ENCODE assay signal across 18 mouse cellular contexts in the genomic region with DNA sequence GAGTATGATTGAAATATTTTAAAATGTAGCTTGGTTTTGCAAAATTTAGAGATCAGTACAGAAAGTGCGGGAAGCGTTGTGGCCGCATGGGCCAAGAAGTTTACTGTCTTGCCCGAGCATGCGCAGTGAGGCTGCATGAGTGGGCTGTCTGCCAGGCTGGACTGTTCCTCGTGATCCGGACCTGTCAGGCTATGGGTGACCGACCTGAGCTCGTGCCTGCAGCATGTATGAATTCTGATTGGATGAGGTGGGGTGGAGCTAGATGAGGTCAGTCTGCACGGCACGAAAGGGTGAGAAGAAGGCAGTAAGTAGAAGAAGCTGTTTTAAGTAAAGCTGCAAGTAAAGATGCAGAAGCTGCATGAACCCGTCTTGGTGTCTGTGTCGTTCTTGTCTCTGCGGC. TPM values are rescaled to one million over a fixed set of nuclear protein-coding genes. Genes with fewer than 3 reads are reported as not detected.
DNase-seq lines count a peak whose midpoint lies in the region; ATAC-seq and TF ChIP-seq lines count a peak whose summit lies in the region.
"Had no signal": no experiment of that assay in that cellular context is flagged by ENCODE, and none has a peak within 500 bp of the region (broad histone marks: within the 10 kb centered on the region; RNA-seq: fewer than 3 reads in every experiment).

No protein-coding gene starts in this region.

- no peak overlapping the region for H3K9ac ChIP-seq in hindbrain, embryonic 14.5 days
- H3K9ac ChIP-seq in forebrain, embryonic 12.5 days = no peak overlapping the region
- H3K9ac ChIP-seq: embryonic facial prominence, embryonic 13.5 days; hindbrain, embryonic 15.5 days; liver, embryonic 15.5 days had no signal

- intact Hi-C loops in gastrocnemius, adult 2 months (cut with DNase I) = no loop called here
- intact Hi-C loops in gastrocnemius, postnatal 36 days (cut with DNase I) = no loop called here
- intact Hi-C loops in left cerebral cortex, postnatal 4 days (cut with DNase I) = no loop called here
- intact Hi-C loops in left cerebral cortex, adult 2 months (cut with DNase I) = no loop called here

- H3K27me3 ChIP-seq in hindbrain, embryonic 14.5 days (ENCODE audit: control insufficient read depth, insufficient read depth, low read length) = no peaks in the 10 kb centered on the region
- H3K27me3 ChIP-seq in forebrain, embryonic 12.5 days = no peaks in the 10 kb centered on the region
- H3K27me3 ChIP-seq: embryonic facial prominence, embryonic 13.5 days; hindbrain, embryonic 15.5 days; liver, embryonic 15.5 days had no signal

- H3K36me3 ChIP-seq in hindbrain, embryonic 14.5 days (replicated peaks; ENCODE audit: control insufficient read depth, insufficient read depth) = no peaks in the 10 kb centered on the region
- no peaks in the 10 kb centered on the region for H3K36me3 ChIP-seq in forebrain, embryonic 12.5 days (replicated peaks)
- H3K36me3 ChIP-seq: embryonic facial prominence, embryonic 13.5 days; hindbrain, embryonic 15.5 days; liver, embryonic 15.5 days had no signal

- H3K4me2 ChIP-seq in hindbrain, embryonic 14.5 days (replicated peaks) = no peak overlapping the region
- H3K4me2 ChIP-seq in forebrain, embryonic 12.5 days = no peak overlapping the region
- H3K4me2 ChIP-seq: embryonic facial prominence, embryonic 13.5 days; hindbrain, embryonic 15.5 days; liver, embryonic 15.5 days; midbrain, embryonic 11.5 days had no signal

- DNase-seq in gastrocnemius, adult 2 months = peak; percentile 62
- DNase-seq in gastrocnemius, postnatal 36 days = no peak
- DNase-seq in left cerebral cortex, postnatal 4 days = peak; percentile 6
- DNase-seq in left cerebral cortex, adult 2 months (ENCODE audit: extremely low spot score in 1 of 2, low spot score in 2 of 2) = no peak
- peak; percentile 74 for DNase-seq in heart, postnatal 4 days
- no peak for DNase-seq in hindbrain, embryonic 14.5 days (ENCODE audit: low spot score)
- DNase-seq: adrenal gland, postnatal 36 days; layer of hippocampus, postnatal 36 days; lung, postnatal 14 days; right cerebral cortex, postnatal 14 days had no signal

- no peak for ATAC-seq in monocyte, adult 5-6 weeks (replicated peaks; ENCODE audit: insufficient number of reproducible peaks, low FRiP score, low TSS enrichment, poor library complexity, severe bottlenecking)
- no peak for ATAC-seq in hindbrain, embryonic 14.5 days (ENCODE audit: low FRiP score)
- ATAC-seq in forebrain, embryonic 12.5 days (ENCODE audit: low FRiP score) = no peak

- no peaks in the 10 kb centered on the region for H3K4me1 ChIP-seq in hindbrain, embryonic 14.5 days (replicated peaks; ENCODE audit: control insufficient read depth, insufficient read depth, low read length)
- H3K4me1 ChIP-seq in forebrain, embryonic 12.5 days = no peaks in the 10 kb centered on the region
- H3K4me1 ChIP-seq: embryonic facial prominence, embryonic 13.5 days; hindbrain, embryonic 15.5 days; liver, embryonic 15.5 days had no signal

- 0 out of 2 replicates have a peak, but pooled peaks cover 12% of the 10 kb centered on the region for H3K9me3 ChIP-seq in hindbrain, embryonic 14.5 days (ENCODE audit: control insufficient read depth, low read length)
- no peaks in the 10 kb centered on the region for H3K9me3 ChIP-seq in forebrain, embryonic 12.5 days
- H3K9me3 ChIP-seq: embryonic facial prominence, embryonic 13.5 days; hindbrain, embryonic 15.5 days; liver, embryonic 15.5 days had no signal

- TF ChIP-seq CTCF in gastrocnemius, adult 2 months (IDR thresholded peaks at IDR 0.05) = no peak
- no peak for TF ChIP-seq CTCF in left cerebral cortex, adult 2 months (IDR thresholded peaks at IDR 0.05)

- no peak overlapping the region; the same call in 1 of the 2 replicates for H3K4me3 ChIP-seq in gastrocnemius, adult 2 months
- no peak overlapping the region for H3K4me3 ChIP-seq in left cerebral cortex, adult 2 months
- H3K4me3 ChIP-seq in hindbrain, embryonic 14.5 days (replicated peaks; ENCODE audit: low read length) = no peak overlapping the region
- H3K4me3 ChIP-seq in forebrain, embryonic 12.5 days (replicated peaks) = no peak overlapping the region
- H3K4me3 ChIP-seq: embryonic facial prominence, embryonic 13.5 days; hindbrain, embryonic 15.5 days; liver, embryonic 15.5 days; myocyte had no signal

- H3K27ac ChIP-seq in gastrocnemius, adult 2 months = peak overlapping the region; percentile 48; the same call in 1 of the 2 replicates
- no peak overlapping the region for H3K27ac ChIP-seq in left cerebral cortex, adult 2 months
- no peak overlapping the region for H3K27ac ChIP-seq in hindbrain, embryonic 14.5 days
- H3K27ac ChIP-seq in forebrain, embryonic 12.5 days = no peak overlapping the region
- H3K27ac ChIP-seq: embryonic facial prominence, embryonic 13.5 days; hindbrain, embryonic 15.5 days; kidney, postnatal 0 days; liver, embryonic 15.5 days had no signal

- 85% methylated on average over 14 of the region's 14 CpGs for WGBS in hindbrain, embryonic 14.5 days
- 89% methylated on average over 14 of the region's 14 CpGs for WGBS in forebrain, embryonic 12.5 days

RNA-seq across cellular contexts. Expression of a gene that starts 29.2 kb away (rescaled TPM):
- 10 to 100 TPM; 53.6 to 66.5 TPM for total RNA-seq in gastrocnemius, adult 2 months (2021)
- 10 to 100 TPM; 48.8 to 50.6 TPM for total RNA-seq in gastrocnemius, postnatal 36 days (2021)
- total RNA-seq in left cerebral cortex, postnatal 4 days (2021) = 100 to 1,000 TPM; 104 to 122 TPM
- 100 to 1,000 TPM; 129 to 139 TPM for total RNA-seq in left cerebral cortex, adult 2 months (2021)
- total RNA-seq in heart, postnatal 4 days (2021) = 10 to 100 TPM; 57.5 to 58.8 TPM
- total RNA-seq in monocyte, adult 5-6 weeks (2017) = 83.4 to 96.7 TPM (median 89.1 TPM) in 3 replicates
- 23.1 and 23.9 TPM in 2 replicates for polyA plus RNA-seq in hindbrain, embryonic 14.5 days (2014; fragmentation: Nextera tagmentation; extraction: Ambion mirVana)
- 33.8 and 36.2 TPM in 2 replicates for polyA plus RNA-seq in forebrain, embryonic 12.5 days (2016; fragmentation: Nextera tagmentation; extraction: Ambion mirVana)

Comparison
In these comparisons a context has a peak if more than half of its experiments do, and no peak if none do; other contexts are left out.
1. DNase-seq: peak in gastrocnemius, adult 2 months (single experiment), left cerebral cortex, postnatal 4 days (single experiment) and heart, postnatal 4 days (single experiment); none in gastrocnemius, postnatal 36 days (0 of 2), left cerebral cortex, adult 2 months (0 of 2) and hindbrain, embryonic 14.5 days (single experiment).